Mouse (Mus musculus): ENCODE measurements around the gene Rbm47.

DNA sequence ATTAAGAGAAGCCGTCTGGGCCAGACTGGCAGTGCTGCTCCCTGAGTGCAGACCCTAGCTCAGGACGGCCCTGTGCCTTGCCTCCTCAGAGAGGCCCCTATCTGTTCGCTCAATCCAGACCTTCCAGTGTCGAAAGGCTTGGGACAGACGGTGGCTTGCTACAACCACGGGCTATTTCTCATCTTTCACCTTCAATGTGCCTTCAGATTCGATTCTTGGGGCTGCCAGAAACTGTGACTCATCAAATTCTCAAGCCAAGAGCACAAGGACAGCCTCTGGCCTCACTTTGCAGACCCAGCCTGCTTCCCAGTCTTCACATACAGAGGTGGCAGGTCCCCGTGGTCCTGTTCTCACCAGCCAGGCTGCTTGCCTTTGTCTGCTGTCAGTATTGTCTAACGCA, 82.9 kb downstream of the Rbm47 start:
- TF ChIP-seq CTCF (IDR thresholded peaks at IDR 0.05; ENCODE audit: borderline replicate concordance, insufficient read depth, low read length): no peak
- TF ChIP-seq POLR2A (IDR thresholded peaks at IDR 0.05; ENCODE audit: low read depth, low read length): no peak

Measured in embryonic fibroblast, embryonic 13.5 days (primary cell).